Mouse (Mus musculus): ENCODE measurements at regions not wholly inside any gene's neighbourhood (a gene's known extent, or its start where the extent isn't known, plus 50 kb on each side); places are given as distances from the start of the nearest gene placed in this dataset.
A peak's percentile ranks its signal among the peaks of the same experiment; 100 is the strongest.
"Not testable (repeated sequence)": the region's sequence is repeated elsewhere in the genome, so short reads cannot be mapped to it uniquely, and the experiment has no call there.

GRCm38 (mm10) chr13:3216070-3216469, 321.8 kb upstream of the Gdi2 start:
- DNase-seq (ENCODE audit: low spot score); H3K27me3 ChIP-seq (ENCODE audit: low read depth, poor library complexity, severe bottlenecking); H3K27ac ChIP-seq (replicated peaks); H3K4me1 ChIP-seq; H3K36me3 ChIP-seq; H3K4me3 ChIP-seq: not testable (repeated sequence)
- WGBS = 52% methylated on average over 3 of the region's 3 CpGs
- peaks cover 12% of the 10 kb centered on the region for H3K9me3 ChIP-seq (replicated peaks)

DNA sequence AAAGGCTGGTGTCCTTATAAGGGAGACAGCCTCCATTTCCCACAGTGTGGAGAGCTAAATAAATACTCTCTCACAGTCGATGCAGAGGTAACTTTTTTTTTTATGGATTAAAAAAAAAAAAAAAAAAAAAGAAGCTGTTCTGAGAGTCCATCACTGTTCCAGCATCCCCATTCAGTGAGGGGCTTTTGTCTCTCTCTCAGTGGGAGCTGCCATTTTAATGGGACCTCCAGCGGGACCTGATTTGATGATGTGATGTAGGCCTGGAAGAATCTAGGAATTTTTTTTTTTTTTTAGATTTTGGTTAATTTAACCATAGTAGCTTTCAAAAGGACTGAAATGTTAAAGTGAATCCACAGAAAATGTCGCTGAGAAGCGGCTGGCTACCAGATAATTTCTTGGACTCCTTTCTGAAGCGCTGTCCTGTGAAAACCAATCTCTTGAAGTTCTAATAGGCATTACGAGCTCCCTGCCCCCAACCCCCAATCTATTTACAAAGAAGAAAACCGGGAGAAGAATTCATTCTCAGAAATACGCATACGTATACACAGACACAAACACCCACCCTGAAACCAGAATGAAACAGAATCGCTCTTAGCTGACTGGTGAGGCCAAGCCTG, 316.8 kb upstream of the Gdi2 start:
- 61% methylated on average over 10 of the region's 10 CpGs for WGBS
- H3K4me1 ChIP-seq = not testable (repeated sequence)

GRCm38 (mm10) chr13:3221622-3222021, 316.2 kb upstream of the Gdi2 start:
- no peaks in the 10 kb centered on the region for H3K27me3 ChIP-seq (ENCODE audit: low read depth, poor library complexity, severe bottlenecking)
- 0 out of 2 replicates have a peak, but pooled peaks cover 2% of the 10 kb centered on the region for H3K4me1 ChIP-seq
- peaks cover 18% of the 10 kb centered on the region for H3K9me3 ChIP-seq (replicated peaks)
- no peaks in the 10 kb centered on the region for H3K36me3 ChIP-seq
- no peak for DNase-seq (ENCODE audit: low spot score)
- 71% methylated on average over 16 of the region's 16 CpGs for WGBS
- peak overlapping the region; percentile 42; the same call in 1 of the 2 replicates for H3K27ac ChIP-seq (replicated peaks)
- H3K4me3 ChIP-seq = no peak overlapping the region

More for the DNA sequence above, 316.8 kb upstream of the Gdi2 start:
- H3K27ac ChIP-seq (replicated peaks); DNase-seq (ENCODE audit: low spot score); H3K4me3 ChIP-seq; H3K36me3 ChIP-seq; H3K27me3 ChIP-seq (ENCODE audit: low read depth, poor library complexity, severe bottlenecking): not testable (repeated sequence)
- peaks cover 14% of the 10 kb centered on the region for H3K9me3 ChIP-seq (replicated peaks)

DNA sequence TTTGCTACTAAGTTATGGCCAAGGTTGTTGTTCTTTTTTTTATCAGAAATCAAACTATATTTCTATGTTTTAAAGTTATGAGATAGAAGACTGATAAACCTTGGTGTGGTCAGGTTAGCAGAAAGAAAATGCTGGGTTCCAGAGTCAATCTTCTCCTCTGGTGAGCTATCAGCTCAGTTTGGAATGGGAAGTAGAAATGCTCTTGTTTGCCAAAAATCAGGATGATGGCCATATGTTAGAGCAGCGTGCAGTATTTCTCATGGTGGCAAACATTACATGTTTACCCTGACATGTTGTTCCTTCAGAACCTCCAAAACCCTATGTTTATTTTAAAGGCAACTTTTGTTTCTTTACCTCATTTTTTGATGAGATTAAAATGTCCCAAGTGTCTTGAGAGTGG, 279.5 kb upstream of the Gdi2 start:
- H3K27me3 ChIP-seq (ENCODE audit: low read depth, poor library complexity, severe bottlenecking) = no peaks in the 10 kb centered on the region
- no peak overlapping the region for H3K27ac ChIP-seq (replicated peaks)
- WGBS = 83% methylated on average over 1 of the region's 1 CpGs
- peaks cover 26% of the 10 kb centered on the region for H3K9me3 ChIP-seq (replicated peaks)
- no peaks in the 10 kb centered on the region for H3K36me3 ChIP-seq
- no peaks in the 10 kb centered on the region for H3K4me1 ChIP-seq
- no peak overlapping the region for H3K4me3 ChIP-seq
- DNase-seq (ENCODE audit: low spot score) = no peak

GRCm38 (mm10) chr13:3276130-3276529, 261.7 kb upstream of the Gdi2 start:
- DNase-seq (ENCODE audit: low spot score); H3K27ac ChIP-seq (replicated peaks); H3K4me3 ChIP-seq; H3K4me1 ChIP-seq; H3K27me3 ChIP-seq (ENCODE audit: low read depth, poor library complexity, severe bottlenecking); H3K36me3 ChIP-seq: not testable (repeated sequence)
- WGBS = 67% methylated on average over 1 of the region's 1 CpGs
- H3K9me3 ChIP-seq (replicated peaks) = peaks cover 29% of the 10 kb centered on the region
